Mouse (Mus musculus): ENCODE measurements at regions not wholly inside any gene's neighbourhood (a gene's known extent, or its start where the extent isn't known, plus 50 kb on each side); places are given as distances from the start of the nearest gene placed in this dataset.

DNA sequence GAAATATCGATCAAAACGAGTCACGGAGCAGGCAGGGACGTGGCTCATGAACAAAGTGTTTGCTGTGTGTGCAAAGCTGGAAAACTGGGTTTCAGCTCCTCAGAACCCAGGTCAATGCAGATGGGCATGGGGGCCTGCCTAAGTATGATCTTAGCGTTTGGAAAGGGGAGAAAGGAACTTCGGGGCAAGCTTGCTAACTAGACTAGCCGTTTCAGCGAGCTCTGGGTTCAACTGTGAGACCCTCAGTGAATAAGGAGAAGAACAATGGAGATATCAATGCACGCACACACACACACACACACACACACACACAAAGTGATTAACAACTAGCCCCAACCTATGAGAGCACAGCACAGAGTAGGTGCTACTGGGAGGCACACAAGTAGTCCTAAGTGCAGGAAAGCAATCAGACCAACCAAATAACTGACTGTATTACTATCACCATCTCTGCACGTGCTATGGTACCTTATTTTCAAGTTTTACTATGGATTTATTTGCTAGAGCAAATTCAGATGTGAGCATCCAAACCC lies 64.3 kb upstream of the Klf3 start:
- TF ChIP-seq CTCF (IDR thresholded peaks at IDR 0.05; ENCODE audit: borderline replicate concordance, control insufficient read depth, extremely low read depth, insufficient read depth, low read length, poor library complexity) (no peak), POLR2A (IDR thresholded peaks at IDR 0.05; ENCODE audit: control insufficient read depth, extremely low read depth, insufficient read depth, low read length, poor library complexity) (no peak)

Measured in thymus, adult 2 months (tissue).